Mouse (Mus musculus): Measurements from ENCODE around the gene Tgds.
"Not testable (repeated sequence)": the region's sequence is repeated elsewhere in the genome, so short reads cannot be mapped to it uniquely, and the experiment has no call there.

Tgds gene

DNA sequence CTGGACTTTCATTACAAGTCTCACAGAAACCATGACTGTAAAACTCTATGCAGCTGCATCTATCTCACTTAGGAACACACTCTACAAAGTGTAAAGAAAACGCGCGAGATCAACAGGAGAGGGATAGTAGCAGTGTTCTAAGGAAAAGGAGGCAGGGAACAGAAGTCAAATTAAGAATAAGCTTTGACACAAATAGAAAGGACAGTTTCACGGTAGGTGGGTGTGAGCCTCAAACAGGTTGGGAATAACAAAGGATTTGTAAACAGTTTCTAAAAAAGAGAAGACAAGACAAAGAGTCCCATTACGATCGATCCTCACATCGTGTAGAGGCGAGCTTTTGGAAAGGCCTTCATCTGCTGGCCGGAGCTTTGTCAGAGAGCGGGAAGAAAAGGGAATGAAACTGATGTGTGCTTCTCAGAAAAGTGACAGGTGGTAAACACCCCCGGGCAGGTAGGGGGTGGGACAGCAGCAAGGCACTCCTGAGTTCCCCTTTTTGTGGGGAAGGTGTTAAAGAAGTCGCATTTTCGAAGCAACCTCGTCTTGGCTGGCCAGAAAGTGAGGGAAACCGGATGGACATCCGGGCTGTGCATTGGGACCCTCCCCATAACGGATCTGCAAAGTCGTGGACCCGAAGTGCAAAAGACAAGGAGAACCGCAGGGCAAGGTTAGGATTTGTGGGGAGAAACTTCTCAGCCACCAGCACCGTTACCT, 469 bp downstream of the Tgds start:
- no peak for DNase-seq (ENCODE audit: low read depth, low spot score)

DNA sequence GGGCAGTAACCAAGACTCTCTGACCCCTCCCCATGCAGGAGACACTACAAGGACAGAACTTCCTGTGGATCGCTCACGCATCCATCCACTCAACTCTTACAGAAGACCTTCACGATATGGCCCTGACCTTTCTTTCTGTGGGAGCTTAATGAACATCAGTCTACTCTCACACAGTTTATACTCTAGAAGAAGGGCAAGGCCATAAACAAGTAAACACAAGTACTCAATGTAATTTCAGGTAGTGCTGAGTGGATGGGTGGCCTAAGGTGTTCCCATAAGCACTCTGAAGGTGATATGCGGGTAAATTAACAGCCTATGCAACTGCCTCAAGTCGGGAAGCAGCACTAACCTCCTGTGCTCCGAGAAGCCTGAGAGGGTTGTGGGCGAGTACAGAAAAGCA, 1.1 kb downstream of the Tgds start:
- no peak for DNase-seq (ENCODE audit: low read depth, low spot score)

GRCm38 (mm10) chr14:118126301-118126700, 6.3 kb downstream of the Tgds start:
- no peak for DNase-seq (ENCODE audit: low read depth, low spot score)

DNA sequence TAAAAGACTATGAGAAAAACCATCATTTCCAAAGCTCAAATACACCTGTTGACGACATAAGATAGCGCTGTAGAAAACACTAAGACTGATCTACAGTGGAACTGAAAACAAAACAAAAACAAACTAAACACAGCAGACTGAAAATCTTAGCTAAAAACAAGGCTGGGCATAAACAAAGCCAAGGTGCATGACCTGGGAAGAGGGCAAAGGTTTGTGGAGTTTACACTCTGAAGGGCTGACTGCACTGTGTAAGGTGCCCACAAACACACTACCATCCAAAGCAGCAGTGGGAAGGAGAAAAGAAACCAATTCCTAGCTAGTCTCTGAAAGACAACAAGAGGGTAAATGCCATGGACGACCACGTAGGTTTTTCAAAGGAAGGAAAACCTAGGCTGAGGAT, 7.8 kb downstream of the Tgds start:
- DNase-seq (ENCODE audit: low read depth, low spot score) = no peak

GRCm38 (mm10) chr14:118124129-118124528, 8.4 kb downstream of the Tgds start:
- no peak for DNase-seq (ENCODE audit: low read depth, low spot score)

- DNase-seq (ENCODE audit: low read depth, low spot score) = no peak
Measured at GRCm38 (mm10) chr14:118113116-118113515, 19.4 kb downstream of the Tgds start.

DNA sequence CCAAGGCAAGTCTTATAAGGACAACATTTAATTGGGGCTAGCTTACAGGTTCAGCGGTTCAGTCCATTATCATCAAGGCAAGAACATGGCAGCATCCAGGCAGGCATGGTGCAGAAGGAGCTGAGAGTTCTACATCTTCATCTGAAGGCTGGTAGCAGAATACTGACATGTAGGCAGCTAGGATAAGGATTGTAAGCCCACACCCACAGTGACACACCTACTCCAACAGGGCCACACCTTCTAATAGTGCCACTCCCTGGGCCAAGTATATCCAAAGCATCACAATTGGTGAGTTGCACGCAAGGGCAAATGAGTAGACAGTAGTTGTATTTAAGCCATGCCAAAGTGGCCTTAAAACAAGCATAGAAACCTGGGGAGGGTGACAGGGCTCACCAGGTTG, 25.1 kb downstream of the Tgds start:
- DNase-seq (ENCODE audit: low read depth, low spot score) = not testable (repeated sequence)

DNA sequence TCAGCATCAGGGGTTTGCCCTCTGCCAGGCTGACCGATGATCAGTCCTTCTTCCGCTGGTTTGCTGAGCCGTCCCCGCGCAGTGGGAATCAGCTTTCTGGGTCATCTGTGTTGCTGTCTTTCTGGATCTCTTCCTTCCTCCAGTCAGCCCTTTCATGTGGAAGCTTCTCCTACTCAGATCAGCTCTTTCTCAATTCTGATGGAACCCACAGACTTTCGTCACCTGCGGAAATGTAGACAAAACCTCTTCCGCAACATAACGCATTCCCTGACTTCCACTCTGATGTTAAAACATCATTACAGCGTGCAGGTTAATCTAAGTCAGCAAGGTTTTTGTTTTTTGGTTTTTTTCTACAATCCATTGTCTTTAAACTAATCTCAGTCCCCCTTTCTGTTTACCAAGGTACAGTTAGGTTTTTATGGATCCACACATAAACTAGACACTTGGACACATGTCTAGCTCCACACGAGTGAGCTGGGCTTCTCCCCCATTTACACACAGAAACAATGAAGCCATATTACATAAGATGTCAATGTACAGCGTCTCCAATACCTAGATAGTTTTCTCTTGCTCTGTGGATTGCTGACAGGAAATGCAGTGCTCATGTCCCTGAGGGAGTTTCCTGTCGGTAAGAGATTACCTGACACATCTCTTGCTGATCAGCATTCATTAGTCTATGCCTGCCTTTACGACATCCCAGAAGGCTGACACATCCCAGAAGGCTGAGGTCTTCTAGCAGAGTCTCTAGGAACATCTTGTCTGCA, 31.1 kb downstream of the Tgds start:
- DNase-seq (ENCODE audit: low read depth, low spot score) = no peak

DNA sequence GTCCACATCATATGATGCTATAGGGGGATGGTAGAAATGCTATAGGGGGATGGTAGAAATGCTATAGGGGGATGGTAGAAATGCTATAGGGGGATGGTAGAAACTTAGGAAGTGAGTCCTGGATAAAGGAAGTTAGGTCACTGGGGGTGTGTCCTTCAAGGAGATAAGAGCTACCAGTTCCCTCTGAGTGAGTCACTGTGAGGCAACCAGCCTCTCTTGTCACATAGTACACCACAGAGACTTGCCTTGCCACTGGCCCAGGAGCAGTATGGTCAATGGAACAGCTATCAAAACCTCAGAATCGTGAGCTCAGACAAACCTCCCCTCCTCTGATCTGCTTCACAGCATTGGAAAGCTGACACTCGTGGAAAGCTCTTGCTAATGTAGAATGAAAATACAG, 34.3 kb downstream of the Tgds start:
- no peak for DNase-seq (ENCODE audit: low read depth, low spot score)

DNA sequence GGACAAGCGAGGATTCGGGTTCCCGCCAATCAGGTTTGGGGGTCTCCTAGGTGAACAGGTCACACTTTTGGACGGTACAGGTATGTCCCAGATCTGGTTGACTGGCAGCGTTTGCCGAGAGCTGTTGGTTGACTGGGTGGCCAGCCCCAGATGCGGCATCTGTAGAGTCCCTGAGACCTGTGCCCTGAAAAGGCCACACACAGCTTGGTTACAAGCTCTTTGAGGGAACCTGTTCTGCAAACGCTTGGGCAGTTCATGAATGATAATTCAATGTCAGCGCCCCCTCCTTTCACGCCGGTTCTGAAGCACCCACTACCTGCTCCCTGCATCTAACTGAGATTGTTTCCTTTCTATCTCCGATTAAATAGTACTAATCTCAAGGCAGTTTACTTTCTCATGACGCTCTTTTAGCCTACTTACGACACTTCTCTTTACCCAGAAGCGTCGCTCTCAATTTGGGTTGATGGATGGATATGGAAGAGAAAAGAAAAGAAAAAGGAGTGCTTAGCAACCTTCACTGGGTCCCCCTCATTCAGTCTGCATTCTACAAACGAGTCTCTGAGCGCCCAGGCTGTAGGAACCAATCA, 42.7 kb downstream of the Tgds start:
- DNase-seq (ENCODE audit: low read depth, low spot score) = no peak

GRCm38 (mm10) chr14:118089215-118089805, 43.2 kb downstream of the Tgds start:
- DNase-seq (ENCODE audit: low read depth, low spot score) = peak; percentile 71

DNA sequence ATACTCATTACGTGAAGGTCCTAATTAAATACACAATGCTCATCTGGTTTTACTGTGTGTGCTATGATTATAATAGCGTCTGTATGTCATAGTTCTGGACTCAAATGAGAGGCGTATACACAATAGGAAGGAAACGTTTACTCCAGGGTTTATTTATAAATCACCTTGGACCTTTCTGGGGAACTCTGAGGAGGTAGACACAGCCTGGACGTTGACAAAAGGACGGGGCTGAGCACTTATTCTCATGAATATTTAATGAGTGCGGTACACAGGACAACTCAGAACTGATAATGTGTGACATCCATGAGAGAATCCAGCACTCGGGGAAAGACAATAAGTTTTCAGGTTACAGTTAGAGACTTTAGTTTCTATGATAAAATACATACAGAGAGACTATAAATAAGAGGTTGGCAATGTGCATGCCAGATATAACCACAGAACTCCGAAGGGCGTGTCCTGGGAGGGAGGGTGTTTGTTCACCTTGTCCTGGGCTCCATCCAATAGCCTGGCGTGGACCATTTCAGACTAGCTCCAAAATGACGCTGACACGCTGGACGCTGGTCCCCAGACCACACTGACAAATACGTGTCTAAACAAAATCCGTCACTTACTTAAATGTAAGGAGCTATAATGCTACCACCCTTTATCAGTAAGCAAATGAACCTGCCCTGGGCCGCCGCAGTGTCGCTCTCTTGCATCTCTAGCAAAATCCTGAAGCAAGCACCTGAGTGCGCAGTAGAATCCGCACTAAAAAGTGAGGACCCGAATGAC, 43.9 kb downstream of the Tgds start:
- DNase-seq (ENCODE audit: low read depth, low spot score) = no peak

DNA sequence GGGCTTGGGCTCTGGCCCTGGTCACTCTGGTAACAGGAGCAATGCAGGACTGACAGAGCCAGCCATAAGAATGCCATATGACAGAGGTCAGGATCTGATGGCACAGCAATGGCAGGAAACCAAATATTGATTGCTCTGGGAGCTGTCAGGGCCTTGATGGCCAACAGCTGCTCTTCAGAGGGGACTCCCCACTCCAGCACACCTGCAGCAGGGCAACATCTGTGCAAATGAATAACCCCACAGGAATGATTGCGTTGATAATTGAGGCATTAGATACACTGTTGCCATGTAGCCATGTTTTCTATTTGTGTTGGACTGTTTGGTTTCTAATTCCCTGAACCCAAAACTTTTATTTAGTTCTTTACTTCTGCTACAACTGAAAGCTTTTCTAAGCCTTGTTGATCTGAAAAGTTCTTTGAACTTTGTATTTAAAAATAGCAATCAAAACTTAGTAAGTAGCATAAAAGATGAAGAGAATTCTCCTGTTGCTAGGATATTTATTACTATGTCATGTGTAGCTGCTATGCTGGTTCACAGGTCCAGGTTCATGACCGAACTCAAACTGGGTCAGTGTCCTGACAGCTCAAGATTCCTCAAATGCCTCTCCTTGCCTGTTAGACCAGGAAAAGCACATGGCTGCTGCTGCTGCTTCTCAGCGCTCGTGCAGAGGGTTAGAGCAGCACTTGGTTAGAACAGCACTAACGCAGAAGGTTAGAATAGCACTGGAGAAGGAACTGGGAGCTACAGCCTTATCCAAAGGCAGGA, 46.1 kb downstream of the Tgds start:
- DNase-seq (ENCODE audit: low read depth, low spot score) = no peak

DNA sequence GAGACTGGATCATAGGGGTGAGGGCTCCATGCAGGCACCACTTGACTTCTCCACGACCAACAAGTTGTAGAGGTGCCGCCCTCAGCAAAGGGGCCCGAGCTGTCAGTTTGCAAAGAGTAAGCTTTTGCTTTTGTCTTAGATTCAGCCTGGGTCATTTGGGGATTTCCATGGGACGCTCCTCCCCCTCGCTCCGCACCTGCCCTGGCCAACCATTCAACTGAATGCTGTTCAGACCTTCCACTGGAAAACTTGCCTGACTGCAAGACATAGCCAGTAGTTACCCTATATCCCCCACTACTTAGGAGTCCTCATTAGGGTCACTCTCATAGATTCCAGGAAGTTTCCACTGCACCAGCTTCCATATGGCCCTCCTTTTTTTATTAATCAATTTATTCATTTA, 48.7 kb downstream of the Tgds start:
- no peak for DNase-seq (ENCODE audit: low read depth, low spot score)

GRCm38 (mm10) chr14:118080606-118081005, 51.9 kb downstream of the Tgds start:
- no peak for DNase-seq (ENCODE audit: low read depth, low spot score)

GRCm38 (mm10) chr14:118070100-118070499, 62.5 kb downstream of the Tgds start:
- DNase-seq (ENCODE audit: low read depth, low spot score) = no peak

GRCm38 (mm10) chr14:118069439-118070079, 63.0 kb downstream of the Tgds start:
- DNase-seq (ENCODE audit: low read depth, low spot score) = no peak
